Mouse (Mus musculus) right cerebral cortex, postnatal 25 days (tissue): ENCODE data around the gene Olfr1136.

ENCODE experiments used
- DNase-seq: peaks from one replicate; pipeline ENCODE4 v3.0.0; 2022

Olfr1136 gene

GRCm38 (mm10) chr2:87693847-87694246 lies at the start of gene Olfr1136:
Gene Olfr1136 (minus strand): TSS chr2:87693947.
- DNase-seq, result no peak

- no peak for DNase-seq
These were observed 49.7 kb upstream of the Olfr1136 start, which contains the start of gene Olfr1140 for GRCm38 (mm10) chr2:87743452-87743851. Gene Olfr1140 (plus strand): TSS chr2:87743752.

GRCm38 (mm10) chr2:87739878-87740277 lies 46.1 kb upstream of the Olfr1136 start, which contains the start of gene Olfr1138:
Gene Olfr1138 (minus strand): TSS chr2:87739978.
- DNase-seq, result no peak

- no peak for DNase-seq
These were observed 19.3 kb upstream of the Olfr1136 start, which contains the start of gene Olfr1137 for GRCm38 (mm10) chr2:87713079-87713478. Gene Olfr1137 (minus strand): TSS chr2:87713179.

GRCm38 (mm10) chr2:87673564-87673963 lies 20.2 kb downstream of the Olfr1136 start, which contains the start of gene Olfr1135:
Gene Olfr1135 (minus strand): TSS chr2:87673664.
- no peak for DNase-seq

- DNase-seq, result no peak
These were observed 35.4 kb downstream of the Olfr1136 start, which contains the start of gene Olfr1134 for GRCm38 (mm10) chr2:87658360-87658759. Gene Olfr1134 (minus strand): TSS chr2:87658460.

- DNase-seq, result no peak
These were observed 46.5 kb downstream of the Olfr1136 start, which contains the start of gene Olfr1133 for GRCm38 (mm10) chr2:87647274-87647673. Gene Olfr1133 (minus strand): TSS chr2:87647374.
